In the genomic region with DNA sequence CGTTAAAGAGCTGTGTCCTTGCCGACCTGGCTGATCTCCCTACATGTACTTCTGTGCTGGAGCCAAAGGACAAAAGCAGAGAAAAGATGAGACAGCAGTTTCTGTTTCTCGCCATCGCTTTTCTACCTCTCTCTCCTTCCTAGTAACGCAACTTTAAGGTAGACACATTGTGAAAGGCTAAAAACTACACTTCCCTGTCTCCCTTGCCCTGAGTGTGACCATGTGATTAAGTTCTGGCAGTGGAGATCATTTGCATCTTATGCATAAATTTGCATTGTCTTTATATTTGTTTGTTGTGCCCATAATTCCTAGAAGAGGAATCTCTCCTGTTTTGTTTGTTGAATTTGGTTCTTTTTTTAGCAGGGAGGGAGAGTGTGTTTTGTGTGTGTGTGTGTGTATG, we compare ENCODE assay signal across 31 mouse cellular contexts. TPM values are rescaled to one million over a fixed set of nuclear protein-coding genes. Genes with fewer than 3 reads are reported as not detected.
A peak's percentile ranks its signal among the peaks of the same experiment; 100 is the strongest.
DNase-seq lines count a peak whose midpoint lies in the region; ATAC-seq and TF ChIP-seq lines count a peak whose summit lies in the region.
"Had no signal": no experiment of that assay in that cellular context is flagged by ENCODE, and none has a peak within 500 bp of the region (broad histone marks: within the 10 kb centered on the region; RNA-seq: fewer than 3 reads in every experiment).

No protein-coding gene starts in this region.

- peak; percentile 33 for DNase-seq in kidney, adult 2 months
- no peak for DNase-seq in kidney, adult 18-20 months
- no peak for DNase-seq in MEL (ENCODE audit: low read depth, low spot score)
- DNase-seq in cerebellum, adult 9-11 months: no peak
- DNase-seq: cerebellum, adult 11-12 months; cerebellum, adult 8-10 months; cerebellum, postnatal 14 days; gastrocnemius, adult 2 months; gastrocnemius, postnatal 14 days; heart, postnatal 10 days; heart, postnatal 36 days had no signal

- no peaks in the 10 kb centered on the region for H3K9me3 ChIP-seq in MEL (replicated peaks; ENCODE audit: insufficient read depth, low read length)
- H3K9me3 ChIP-seq: forebrain, embryonic 10.5 days; forebrain, embryonic 13.5 days; heart, embryonic 12.5 days; heart, embryonic 15.5 days; hindbrain, embryonic 10.5 days; hindbrain, embryonic 13.5 days; intestine, embryonic 15.5 days had no signal

- no peak overlapping the region for H3K4me3 ChIP-seq in kidney, adult 2 months (ENCODE audit: insufficient read depth, low read depth, low read length)
- H3K4me3 ChIP-seq in MEL (ENCODE audit: control insufficient read depth in 1 of 2, insufficient read depth in 1 of 2, low read depth in 2 of 2, low read length in 2 of 2): no peak overlapping the region
- H3K4me3 ChIP-seq: forebrain, embryonic 10.5 days; forebrain, embryonic 13.5 days; gastrocnemius, adult 2 months; heart, embryonic 12.5 days; heart, embryonic 15.5 days; hindbrain, embryonic 10.5 days; hindbrain, embryonic 13.5 days; intestine, embryonic 15.5 days had no signal

- H3K9ac ChIP-seq in MEL (ENCODE audit: control insufficient read depth, low read depth, low read length, poor library complexity, severe bottlenecking): no peak overlapping the region
- H3K9ac ChIP-seq: forebrain, embryonic 13.5 days; heart, embryonic 12.5 days; heart, embryonic 15.5 days; hindbrain, embryonic 13.5 days; intestine, embryonic 15.5 days had no signal

- H3K27me3 ChIP-seq in kidney, adult 2 months (replicated peaks; ENCODE audit: control insufficient read depth, insufficient read depth, low read length): no peaks in the 10 kb centered on the region
- H3K27me3 ChIP-seq in MEL (ENCODE audit: control insufficient read depth in 1 of 2, insufficient read depth in 2 of 2, low read length in 2 of 2): no peaks in the 10 kb centered on the region
- H3K27me3 ChIP-seq: forebrain, embryonic 13.5 days; heart, embryonic 12.5 days; heart, embryonic 15.5 days; hindbrain, embryonic 13.5 days; intestine, embryonic 15.5 days; Patski had no signal

- TF ChIP-seq RAD21 in MEL (IDR thresholded peaks at IDR 0.05; ENCODE audit: low read depth, low read length): no peak

- TF ChIP-seq POLR2A in kidney, adult 2 months (IDR thresholded peaks at IDR 0.05; ENCODE audit: low read depth, low read length): no peak
- TF ChIP-seq POLR2A in MEL (IDR thresholded peaks at IDR 0.05; ENCODE audit: control insufficient read depth in 1 of 2, insufficient read depth in 1 of 2, low read depth in 1 of 2, low read length in 2 of 2, poor library complexity in 1 of 2): no peak

- no peaks in the 10 kb centered on the region for H3K4me1 ChIP-seq in kidney, adult 2 months (ENCODE audit: control insufficient read depth, insufficient read depth, low read length)
- peaks cover 0 to 16% of the 10 kb centered on the region in 2 experiments; a peak in 1 of 4 replicates for H3K4me1 ChIP-seq in MEL (ENCODE audit: control insufficient read depth in 1 of 2, insufficient read depth in 2 of 2, low read length in 2 of 2)
- H3K4me1 ChIP-seq: forebrain, embryonic 13.5 days; heart, embryonic 15.5 days; hindbrain, embryonic 13.5 days; intestine, embryonic 15.5 days had no signal

- H3K27ac ChIP-seq in kidney, adult 2 months (ENCODE audit: insufficient read depth, low read depth, low read length): no peak overlapping the region
- H3K27ac ChIP-seq in MEL (ENCODE audit: control insufficient read depth, low read depth, low read length): no peak overlapping the region
- H3K27ac ChIP-seq: forebrain, embryonic 10.5 days; forebrain, embryonic 13.5 days; gastrocnemius, adult 2 months; heart, embryonic 15.5 days; hindbrain, embryonic 10.5 days; hindbrain, embryonic 13.5 days; intestine, embryonic 15.5 days had no signal

- H3K79me2 ChIP-seq in MEL (ENCODE audit: control insufficient read depth, insufficient read depth, low read length, poor library complexity): no peaks in the 10 kb centered on the region

- TF ChIP-seq CTCF in kidney, adult 2 months (conservative IDR thresholded peaks at IDR 0.05; ENCODE audit: insufficient read depth, insufficient read length, low read depth, low read length): no peak
- no peak for TF ChIP-seq CTCF in MEL (IDR thresholded peaks at IDR 0.05 in 2 of 3, conservative IDR thresholded peaks at IDR 0.05 in 1 of 3; ENCODE audit: control insufficient read depth in 1 of 3, insufficient read depth in 1 of 3, low read depth in 2 of 3, low read length in 3 of 3, poor library complexity in 1 of 3, severe bottlenecking in 1 of 3)

- WGBS in kidney, adult 2 months: 43% methylated on average over 5 of the region's 5 CpGs

- no peaks in the 10 kb centered on the region for H3K36me3 ChIP-seq in kidney, adult 2 months (ENCODE audit: control insufficient read depth, insufficient read depth, low read length)
- no peaks in the 10 kb centered on the region for H3K36me3 ChIP-seq in MEL (ENCODE audit: control insufficient read depth in 1 of 2, insufficient read depth in 2 of 2, low read length in 2 of 2)
- H3K36me3 ChIP-seq: forebrain, embryonic 10.5 days; heart, embryonic 12.5 days; heart, embryonic 15.5 days; hindbrain, embryonic 10.5 days; hindbrain, embryonic 13.5 days; intestine, embryonic 15.5 days had no signal

- TF ChIP-seq EP300 in MEL (IDR thresholded peaks at IDR 0.05; ENCODE audit: low read depth in 1 of 2, low read length in 2 of 2): no peak

- peak; percentile 58 for ATAC-seq in granulocyte monocyte progenitor cell, adult 5-6 weeks (replicated peaks; ENCODE audit: poor library complexity, severe bottlenecking)
- no peak for ATAC-seq in frontal cortex, adult (ENCODE audit: low TSS enrichment)
- ATAC-seq: CD4-positive, CD25-positive, alpha-beta regulatory T cell, adult 4 months; forebrain, embryonic 13.5 days; forebrain, embryonic 16.5 days; hindbrain, embryonic 16.5 days; intestine, embryonic 15.5 days; Patski had no signal

TF ChIP-seq in MEL, 35 proteins besides CTCF, POLR2A, EP300 and RAD21:
- no peak for TF ChIP-seq BHLHE40 (IDR thresholded peaks at IDR 0.05; ENCODE audit: borderline replicate concordance, low read depth, low read length)
- peak; percentile 73 for TF ChIP-seq HCFC1 (IDR thresholded peaks at IDR 0.05; ENCODE audit: low read depth, low read length)
- peak; percentile 68 for TF ChIP-seq USF1 (IDR thresholded peaks at IDR 0.05; ENCODE audit: low read depth, low read length)
- no peak for TF ChIP-seq POLR2AphosphoS2 (IDR thresholded peaks at IDR 0.05; ENCODE audit: low read length)
TF ChIP-seq in MEL: peak in this region for 2.

RNA-seq across cellular contexts. Expression of gene Oasl1, which starts 7.2 kb away (rescaled TPM):
- polyA plus RNA-seq in kidney, adult 2 months (2012; rRNA removed): 4.3 and 5.7 TPM in 2 replicates
- 8.2 and 11.5 TPM in 2 replicates for total RNA-seq in MEL (2012; rRNA removed)
- 10 to 100 TPM in 1 of 2 experiments, not detected in 1; 33.3 TPM for polyA plus RNA-seq in MEL (2012; ENCODE audit: insufficient read depth in 1 of 2, insufficient read length in 2 of 2, low read depth in 1 of 2, low replicate concordance in 2 of 2, missing spikeins in 1 of 2)
- total RNA-seq in granulocyte monocyte progenitor cell, adult 5-6 weeks (2014; fragmentation: Nextera tagmentation): 5.2 and 5.4 TPM in 2 replicates
- total RNA-seq in granulocyte monocyte progenitor cell, adult 5-6 weeks (2017): 0.73 and 1.8 TPM in 2 replicates
- total RNA-seq: gastrocnemius, postnatal 14 days had no signal
- polyA plus RNA-seq: forebrain, embryonic 10.5 days; hindbrain, embryonic 10.5 days had no signal

RNA-seq across cellular contexts. Expression of gene Oasl2, which starts 19.1 kb away (rescaled TPM):
- 10.2 and 11.2 TPM in 2 replicates for polyA plus RNA-seq in kidney, adult 2 months (2012; rRNA removed)
- 0.27 TPM in 1 of 2 replicates, not detected in the other for total RNA-seq in MEL (2012; rRNA removed)
- under 1 TPM in 1 of 2 experiments, not detected in 1; 0.63 TPM for polyA plus RNA-seq in MEL (2012; ENCODE audit: insufficient read depth in 1 of 2, insufficient read length in 2 of 2, low read depth in 1 of 2, low replicate concordance in 2 of 2, missing spikeins in 1 of 2)
- total RNA-seq in granulocyte monocyte progenitor cell, adult 5-6 weeks (2014; fragmentation: Nextera tagmentation): 6.7 and 10.4 TPM in 2 replicates
- total RNA-seq in granulocyte monocyte progenitor cell, adult 5-6 weeks (2017): 4.7 and 7.6 TPM in 2 replicates

RNA-seq across cellular contexts. Expression of gene 2210016L21Rik, which starts 26.1 kb away (rescaled TPM):
- polyA plus RNA-seq in kidney, adult 2 months (2012; rRNA removed): 23.5 and 26.1 TPM in 2 replicates
- total RNA-seq in MEL (2012; rRNA removed): 14.4 and 16.2 TPM in 2 replicates
- 10 to 100 TPM in 1 of 2 experiments, not detected in 1; 46.1 TPM for polyA plus RNA-seq in MEL (2012; ENCODE audit: insufficient read depth in 1 of 2, insufficient read length in 2 of 2, low read depth in 1 of 2, low replicate concordance in 2 of 2, missing spikeins in 1 of 2)
- total RNA-seq in granulocyte monocyte progenitor cell, adult 5-6 weeks (2014; fragmentation: Nextera tagmentation): 9.0 and 12.3 TPM in 2 replicates
- 10.7 and 14.2 TPM in 2 replicates for total RNA-seq in granulocyte monocyte progenitor cell, adult 5-6 weeks (2017)

RNA-seq across cellular contexts. Expression of gene Hnf1a, which starts 55.0 kb away (rescaled TPM):
- 24.2 and 29.5 TPM in 2 replicates for polyA plus RNA-seq in kidney, adult 2 months (2012; rRNA removed)
- total RNA-seq in MEL (2012; rRNA removed): 0.08 TPM in 1 of 2 replicates, not detected in the other
- polyA plus RNA-seq in MEL (2012; ENCODE audit: insufficient read depth in 1 of 2, insufficient read length in 2 of 2, low read depth in 1 of 2, low replicate concordance in 2 of 2, missing spikeins in 1 of 2): under 1 TPM in 1 of 2 experiments, not detected in 1; 0.28 TPM
- not detected in 2 replicates for total RNA-seq in granulocyte monocyte progenitor cell, adult 5-6 weeks (2014; fragmentation: Nextera tagmentation)
- not detected in 2 replicates for total RNA-seq in granulocyte monocyte progenitor cell, adult 5-6 weeks (2017)
- total RNA-seq: adrenal gland, adult 18-20 months; gastrocnemius, adult 2 months; gastrocnemius, postnatal 14 days; gastrocnemius, postnatal 4 days; heart, adult 18-20 months; heart, postnatal 10 days; heart, postnatal 36 days had no signal
- polyA plus RNA-seq: brain, embryonic 14.5 days; embryonic facial prominence, embryonic 11.5 days; forebrain, embryonic 10.5 days; frontal cortex, adult 2 months; hindbrain, embryonic 10.5 days; hindbrain, embryonic 13.5 days; hindbrain, embryonic 16.5 days had no signal

RNA-seq across cellular contexts. Expression of gene Gm9936, which starts 57.4 kb away (rescaled TPM):
- polyA plus RNA-seq in kidney, adult 2 months (2012; rRNA removed): not detected in 2 replicates
- total RNA-seq in MEL (2012; rRNA removed): not detected in 2 replicates
- not detected for polyA plus RNA-seq in MEL (2012; ENCODE audit: insufficient read depth in 1 of 2, insufficient read length in 2 of 2, low read depth in 1 of 2, low replicate concordance in 2 of 2, missing spikeins in 1 of 2)
- not detected in 2 replicates for total RNA-seq in granulocyte monocyte progenitor cell, adult 5-6 weeks (2014; fragmentation: Nextera tagmentation)
- total RNA-seq in granulocyte monocyte progenitor cell, adult 5-6 weeks (2017): not detected in 2 replicates
- total RNA-seq: adrenal gland, adult 18-20 months; gastrocnemius, adult 2 months; gastrocnemius, postnatal 14 days; gastrocnemius, postnatal 4 days; heart, adult 18-20 months; heart, postnatal 10 days; heart, postnatal 36 days had no signal
- polyA plus RNA-seq: C2C12; CD4-positive, CD25-positive, alpha-beta regulatory T cell, adult 4 months; heart, embryonic 12.5 days; heart, embryonic 15.5 days; Patski had no signal
